Mouse (Mus musculus) liver, embryonic 11.5 days (tissue): Measurements from ENCODE around the gene Gxylt2. TPM values are rescaled to one million over a fixed set of nuclear protein-coding genes. Genes with fewer than 3 reads are reported as not detected.

Experiments
- ATAC-seq: fragments of 200-750 bp; cut with Nextera tagmentation; replicated peaks from 2 replicates; pipeline ENCODE4 v1.8.0; 2017; ENCODE audit warnings: moderate number of reproducible peaks, mild to moderate bottlenecking, moderate TSS enrichment, moderate library complexity; ENCODE audit not compliant: low FRiP score
- DNase-seq: peaks from one replicate; pipeline ENCODE4 v3.0.0-alpha.2; 2017; ENCODE audit warnings: low spot score
- H3K27ac ChIP-seq: fragments of 300-500 bp; sonication (generic); 2 replicates; pipeline ENCODE4 v1.5.1; 2014; ENCODE audit warnings: mild to moderate bottlenecking, low read depth, low read length, control low read depth
- H3K27me3 ChIP-seq: fragments of 300-500 bp; sonication (generic); replicated peaks from 2 replicates; pipeline ENCODE4 v1.6.1; 2014; ENCODE audit warnings: low read length, mixed read lengths; ENCODE audit not compliant: control insufficient read depth, insufficient read depth
- H3K36me3 ChIP-seq: fragments of 300-500 bp; sonication (generic); 2 replicates; pipeline ENCODE4 v1.6.1; 2014; ENCODE audit warnings: mild to moderate bottlenecking, low read length, moderate library complexity, mixed read lengths; ENCODE audit not compliant: control insufficient read depth, insufficient read depth
- H3K4me1 ChIP-seq: fragments of 300-500 bp; sonication (generic); replicated peaks from 2 replicates; pipeline ENCODE4 v1.6.1; 2014; ENCODE audit warnings: low read length, mixed read lengths; ENCODE audit not compliant: control insufficient read depth, insufficient read depth
- H3K4me2 ChIP-seq: fragments of 300-500 bp; sonication (generic); 2 replicates; pipeline ENCODE4 v1.6.1; 2014; ENCODE audit warnings: mild to moderate bottlenecking, control low read depth, moderate library complexity
- H3K4me3 ChIP-seq: fragments of 300-500 bp; sonication (generic); 2 replicates; pipeline ENCODE4 v1.5.1; 2014; ENCODE audit warnings: low read depth, low read length, control low read depth
- H3K9ac ChIP-seq: fragments of 300-500 bp; sonication (generic); 2 replicates; pipeline ENCODE4 v1.6.1; 2014; ENCODE audit warnings: low read depth, low read length, control low read depth
- H3K9me3 ChIP-seq: fragments of 300-500 bp; sonication (generic); 2 replicates; pipeline ENCODE4 v1.6.1; 2016; ENCODE audit warnings: low read length, inconsistent platforms, mixed read lengths; ENCODE audit not compliant: control insufficient read depth
- WGBS: fragments of 180-500 bp; shearing (Covaris S2); extraction: QIAGEN DNeasy Blood & Tissue Kit; methylation state at CpG from one replicate; pipeline ENCODE4 v1.1.7; 2014; 5-methylcytosine and 5-hydroxymethylcytosine counted together
- polyA plus RNA-seq: library from polyadenylated mRNA; unstranded; fragments of >200 nt; fragmentation: Nextera tagmentation; extraction: Ambion mirVana; gene quantifications from 2 replicates; pipeline ENCODE4 v1.2.1, GENCODE M21; 2014

The Gxylt2 gene
- polyA plus RNA-seq, 1 experiment from 2014 or later: 0.96 TPM

- Histone ChIP-seq H3K9ac (no peak overlapping the region), H3K27ac (no peak overlapping the region), H3K27me3 (no peaks in the 10 kb centered on the region), H3K9me3 (no peaks in the 10 kb centered on the region), H3K36me3 (no peaks in the 10 kb centered on the region), H3K4me2 (no peak overlapping the region), H3K4me1 (peaks cover 5% of the 10 kb centered on the region), H3K4me3 (no peak overlapping the region)
- ATAC-seq (no peak), DNase-seq (no peak)
- 22% methylated on average over 6 of the region's 6 CpGs for WGBS
Observed at GRCm38 (mm10) chr6:100674974-100675373, 29.6 kb upstream of the Gxylt2 start.

GRCm38 (mm10) chr6:100676461-100676860 lies 28.1 kb upstream of the Gxylt2 start:
- Histone ChIP-seq H3K4me2 (no peak overlapping the region), H3K9ac (no peak overlapping the region), H3K36me3 (no peaks in the 10 kb centered on the region), H3K27ac (no peak overlapping the region), H3K27me3 (no peaks in the 10 kb centered on the region), H3K4me3 (no peak overlapping the region), H3K9me3 (no peaks in the 10 kb centered on the region), H3K4me1 (peaks cover 1% of the 10 kb centered on the region; the same call in 1 of the 2 replicates)
- DNase-seq (no peak), ATAC-seq (no peak)
- 88% methylated on average over 6 of the region's 7 CpGs for WGBS

GRCm38 (mm10) chr6:100678636-100679035 lies 25.9 kb upstream of the Gxylt2 start:
- no peaks in the 10 kb centered on the region for H3K9me3 ChIP-seq
- no peak overlapping the region for H3K4me3 ChIP-seq
- DNase-seq: no peak
- no peak overlapping the region for H3K9ac ChIP-seq
- no peaks in the 10 kb centered on the region for H3K36me3 ChIP-seq
- 92% methylated on average over 2 of the region's 2 CpGs for WGBS
- H3K4me2 ChIP-seq: no peak overlapping the region
- no peak for ATAC-seq
- H3K4me1 ChIP-seq: no peaks in the 10 kb centered on the region
- H3K27me3 ChIP-seq: no peaks in the 10 kb centered on the region
- no peak overlapping the region for H3K27ac ChIP-seq

- Histone ChIP-seq H3K9me3 (no peaks in the 10 kb centered on the region), H3K9ac (no peak overlapping the region), H3K4me2 (no peak overlapping the region), H3K36me3 (no peaks in the 10 kb centered on the region), H3K27ac (no peak overlapping the region), H3K4me3 (no peak overlapping the region), H3K4me1 (no peaks in the 10 kb centered on the region), H3K27me3 (no peaks in the 10 kb centered on the region)
- DNase-seq: no peak
- ATAC-seq: no peak
- WGBS: 58% methylated on average over 2 of the region's 2 CpGs
Observed at GRCm38 (mm10) chr6:100686341-100686740, 18.2 kb upstream of the Gxylt2 start.

GRCm38 (mm10) chr6:100699986-100700385 lies 4.5 kb upstream of the Gxylt2 start:
- ATAC-seq (no peak), DNase-seq (peak; percentile 9)
- Histone ChIP-seq H3K4me1 (no peaks in the 10 kb centered on the region), H3K4me3 (no peak overlapping the region), H3K9me3 (no peaks in the 10 kb centered on the region), H3K27me3 (peaks cover 20% of the 10 kb centered on the region), H3K4me2 (no peak overlapping the region), H3K9ac (no peak overlapping the region), H3K27ac (no peak overlapping the region), H3K36me3 (no peaks in the 10 kb centered on the region)
- 82% methylated on average over 5 of the region's 5 CpGs for WGBS

GRCm38 (mm10) chr6:100700774-100701173 lies 3.8 kb upstream of the Gxylt2 start:
- H3K9me3 ChIP-seq: no peaks in the 10 kb centered on the region
- DNase-seq (no peak), ATAC-seq (no peak)
- no peaks in the 10 kb centered on the region for H3K4me1 ChIP-seq
- 71% methylated on average over 5 of the region's 5 CpGs for WGBS
- H3K4me3 ChIP-seq: no peak overlapping the region
- H3K27ac ChIP-seq: no peak overlapping the region
- no peak overlapping the region for H3K4me2 ChIP-seq
- peaks cover 28% of the 10 kb centered on the region for H3K27me3 ChIP-seq
- no peak overlapping the region for H3K9ac ChIP-seq
- no peaks in the 10 kb centered on the region for H3K36me3 ChIP-seq

GRCm38 (mm10) chr6:100704197-100704573 lies 349 bp upstream of the Gxylt2 start:
- peak overlapping the region; percentile 85 for H3K4me2 ChIP-seq
- H3K27me3 ChIP-seq: peaks cover 39% of the 10 kb centered on the region
- DNase-seq: no peak
- H3K4me1 ChIP-seq: no peaks in the 10 kb centered on the region
- no peak overlapping the region for H3K9ac ChIP-seq
- no peaks in the 10 kb centered on the region for H3K9me3 ChIP-seq
- 32% methylated on average over 8 of the region's 8 CpGs for WGBS
- ATAC-seq: no peak
- no peak overlapping the region for H3K27ac ChIP-seq
- no peaks in the 10 kb centered on the region for H3K36me3 ChIP-seq
- H3K4me3 ChIP-seq: peak overlapping the region; percentile 61

- Histone ChIP-seq H3K27me3 (peaks cover 39% of the 10 kb centered on the region), H3K27ac (no peak overlapping the region), H3K9me3 (no peaks in the 10 kb centered on the region), H3K9ac (no peak overlapping the region), H3K36me3 (no peaks in the 10 kb centered on the region), H3K4me3 (peak overlapping the region; percentile 61; the same call in 1 of the 2 replicates), H3K4me2 (peak overlapping the region; percentile 85), H3K4me1 (no peaks in the 10 kb centered on the region)
- no peak for ATAC-seq
- 3% methylated on average over 15 of the region's 15 CpGs for WGBS
- DNase-seq: peak; percentile 42
Observed at GRCm38 (mm10) chr6:100705366-100705811, 855 bp downstream of the Gxylt2 start.

GRCm38 (mm10) chr6:100706861-100707260 lies 2.3 kb downstream of the Gxylt2 start:
- ATAC-seq (no peak), DNase-seq (no peak)
- Histone ChIP-seq H3K27me3 (peaks cover 39% of the 10 kb centered on the region), H3K4me1 (no peaks in the 10 kb centered on the region), H3K4me3 (no peak overlapping the region), H3K36me3 (no peaks in the 10 kb centered on the region), H3K9me3 (no peaks in the 10 kb centered on the region), H3K27ac (no peak overlapping the region), H3K9ac (no peak overlapping the region), H3K4me2 (no peak overlapping the region)
- 51% methylated on average over 6 of the region's 6 CpGs for WGBS
